Mouse (Mus musculus) neural tube, embryonic 13.5 days (tissue): ENCODE results near the gene 2810408A11Rik. TPM values are rescaled to one million over a fixed set of nuclear protein-coding genes. Genes with fewer than 3 reads are reported as not detected.
A peak's percentile ranks its signal among the peaks of the same experiment; 100 is the strongest.

Source experiments
- ATAC-seq: fragments of 200-750 bp; cut with Nextera tagmentation; 2 replicates; pipeline ENCODE4 v1.8.0; 2017; ENCODE audit warnings: low read depth, mild to moderate bottlenecking, moderate TSS enrichment, moderate library complexity
- H3K27ac ChIP-seq: fragments of 300-500 bp; sonication (generic); replicated peaks from 2 replicates; pipeline ENCODE4 v1.5.1; 2015; ENCODE audit warnings: moderate library complexity, mild to moderate bottlenecking, inconsistent platforms
- H3K27me3 ChIP-seq: fragments of 300-500 bp; sonication (generic); 2 replicates; pipeline ENCODE4 v1.6.1; 2015; ENCODE audit warnings: mild to moderate bottlenecking, inconsistent platforms
- H3K36me3 ChIP-seq: fragments of 300-500 bp; sonication (generic); 2 replicates; pipeline ENCODE4 v1.6.1; 2015; ENCODE audit warnings: mild to moderate bottlenecking, inconsistent platforms
- H3K4me1 ChIP-seq: fragments of 300-500 bp; sonication (generic); replicated peaks from 2 replicates; pipeline ENCODE4 v1.6.1; 2015; ENCODE audit warnings: inconsistent platforms
- H3K4me2 ChIP-seq: fragments of 300-500 bp; sonication (generic); 2 replicates; pipeline ENCODE4 v1.6.1; 2015; ENCODE audit warnings: inconsistent platforms, mild to moderate bottlenecking, moderate library complexity
- H3K4me3 ChIP-seq: fragments of 300-500 bp; sonication (generic); 2 replicates; pipeline ENCODE4 v1.5.1; 2015; ENCODE audit warnings: mild to moderate bottlenecking, inconsistent platforms
- H3K9ac ChIP-seq: fragments of 300-500 bp; sonication (generic); 2 replicates; pipeline ENCODE4 v1.6.1; 2015; ENCODE audit warnings: moderate library complexity, mild to moderate bottlenecking, inconsistent platforms
- H3K9me3 ChIP-seq: fragments of 300-500 bp; sonication (generic); 2 replicates; pipeline ENCODE4 v1.6.1; 2016; ENCODE audit warnings: inconsistent platforms
- WGBS: fragments of 180-500 bp; shearing (Covaris S2); methylation state at CpG from one replicate; pipeline ENCODE4 v1.1.7; 2015; 5-methylcytosine and 5-hydroxymethylcytosine counted together
- polyA plus RNA-seq: library from polyadenylated mRNA; unstranded; fragments of >200 nt; fragmentation: Nextera tagmentation; extraction: Ambion mirVana; gene quantifications from 2 replicates; pipeline ENCODE4 v1.2.1, GENCODE M21; 2015

2810408A11Rik gene
- 10.9 and 11.7 TPM in 2 replicates for polyA plus RNA-seq

- H3K4me2 ChIP-seq, result peak within 1 kb of the TSS; percentile 98
- peak within 1 kb of the TSS; percentile 97 for H3K9ac ChIP-seq
- WGBS, result under 1% methylated on average over 38 of the region's 38 CpGs
- peaks cover 21% of the 10 kb centered on the region for H3K36me3 ChIP-seq
- peak within 1 kb of the TSS; percentile 76 for H3K4me3 ChIP-seq
- H3K27me3 ChIP-seq, result no peaks in the 10 kb centered on the region
- no peaks in the 10 kb centered on the region for H3K9me3 ChIP-seq
- ATAC-seq, result peak; percentile 96
- H3K27ac ChIP-seq, result peak within 1 kb of the TSS; percentile 98
- peaks cover 38% of the 10 kb centered on the region for H3K4me1 ChIP-seq
These were observed at the start of gene 2810408A11Rik, which contains the start of gene Neurl4 for GRCm38 (mm10) chr11:69900471-69901405. 2810408A11Rik (minus strand) TSS chr11:69900987. Neurl4 (plus strand) TSS chr11:69901072.

DNA sequence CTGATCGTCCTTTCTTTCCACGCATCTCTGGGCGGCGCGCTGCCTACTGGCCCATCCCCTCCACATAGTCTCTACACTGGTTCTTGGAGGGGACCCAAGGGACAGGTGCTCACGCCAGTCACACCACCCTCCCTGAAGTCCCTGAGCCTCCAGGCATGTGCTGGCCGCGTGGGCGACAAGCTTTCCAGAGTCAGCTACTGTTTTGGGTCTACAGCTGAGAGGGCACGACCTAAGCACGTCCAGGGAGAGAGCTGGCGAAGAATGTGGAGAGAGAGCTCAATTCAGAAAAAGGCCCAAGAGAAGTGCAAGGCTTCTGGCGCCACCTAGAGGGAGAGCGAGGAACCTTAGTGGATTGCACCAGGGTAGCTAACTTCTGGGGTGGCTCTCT lies 48.0 kb upstream of the 2810408A11Rik start:
- 0 out of 2 replicates have a peak overlapping the region, but pooled peaks have one; percentile 20 for H3K27ac ChIP-seq
- peak; percentile 45 for ATAC-seq
- H3K4me2 ChIP-seq, result peak overlapping the region; percentile 56
- under 1% methylated on average over 14 of the region's 14 CpGs for WGBS
- H3K9ac ChIP-seq, result peak overlapping the region; percentile 10; the same call in 1 of the 2 replicates
- no peaks in the 10 kb centered on the region for H3K9me3 ChIP-seq
- H3K4me3 ChIP-seq, result peak overlapping the region; percentile 38
- peaks cover 6% of the 10 kb centered on the region for H3K27me3 ChIP-seq
- peaks cover 14% of the 10 kb centered on the region for H3K4me1 ChIP-seq
- no peaks in the 10 kb centered on the region for H3K36me3 ChIP-seq

- peak; percentile 96 for ATAC-seq
- Histone ChIP-seq H3K27ac (peak within 1 kb of the TSS; percentile 20; the same call in 1 of the 2 replicates), H3K4me2 (peak within 1 kb of the TSS; percentile 56), H3K9ac (peak within 1 kb of the TSS; percentile 43), H3K9me3 (no peaks in the 10 kb centered on the region), H3K4me3 (peak within 1 kb of the TSS; percentile 38), H3K36me3 (no peaks in the 10 kb centered on the region), H3K27me3 (peaks cover 6% of the 10 kb centered on the region), H3K4me1 (peaks cover 14% of the 10 kb centered on the region)
- under 1% methylated on average over 34 of the region's 34 CpGs for WGBS
These were observed 47.4 kb upstream of the 2810408A11Rik start, which contains the start of gene Slc2a4 for GRCm38 (mm10) chr11:69948066-69948762. Slc2a4 (minus strand) TSS chr11:69948188.

DNA sequence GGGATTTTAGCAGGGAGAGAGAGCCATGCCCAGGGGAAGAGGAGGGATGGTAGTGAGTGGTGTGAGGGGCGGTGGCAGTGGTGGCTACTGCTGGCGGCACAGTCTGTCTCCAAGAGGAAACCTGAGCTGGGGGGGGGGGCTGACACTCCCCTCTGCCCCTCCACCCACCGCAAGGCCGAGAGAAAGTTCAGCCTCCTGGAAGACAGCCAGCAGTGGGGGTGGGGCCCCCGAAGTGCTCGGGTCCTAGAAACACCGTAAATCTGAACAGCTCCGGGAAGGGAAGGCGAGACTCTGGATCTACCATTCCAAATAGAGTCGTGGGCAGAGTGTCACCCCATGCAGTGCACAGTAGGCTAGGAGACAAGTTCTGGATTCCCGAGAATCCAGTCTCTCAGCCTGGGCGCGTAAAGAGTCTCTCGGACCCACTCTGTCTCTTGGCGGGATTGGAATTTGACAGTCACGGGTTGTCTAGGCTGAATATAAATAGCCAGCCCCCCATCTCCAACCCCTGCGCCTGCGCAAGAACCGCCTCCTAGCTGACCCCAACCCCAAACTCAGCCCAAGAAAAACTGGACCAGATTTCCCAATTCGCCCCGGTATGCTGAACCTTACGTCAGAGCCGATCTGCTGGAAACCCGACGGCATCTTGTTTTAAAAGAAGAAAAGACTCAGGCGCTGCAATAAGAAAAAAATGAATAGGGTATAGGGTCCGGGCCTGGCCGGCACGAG lies 46.7 kb upstream of the 2810408A11Rik start:
- H3K4me1 ChIP-seq, result peaks cover 14% of the 10 kb centered on the region
- H3K4me3 ChIP-seq, result peak overlapping the region; percentile 38
- WGBS, result 5% methylated on average over 29 of the region's 29 CpGs
- H3K27me3 ChIP-seq, result peaks cover 6% of the 10 kb centered on the region
- H3K27ac ChIP-seq, result peak overlapping the region; percentile 20; the same call in 1 of the 2 replicates
- peak; percentile 62 for ATAC-seq
- H3K36me3 ChIP-seq, result no peaks in the 10 kb centered on the region
- peak overlapping the region; percentile 43 for H3K9ac ChIP-seq
- H3K9me3 ChIP-seq, result no peaks in the 10 kb centered on the region
- peak overlapping the region; percentile 56 for H3K4me2 ChIP-seq

DNA sequence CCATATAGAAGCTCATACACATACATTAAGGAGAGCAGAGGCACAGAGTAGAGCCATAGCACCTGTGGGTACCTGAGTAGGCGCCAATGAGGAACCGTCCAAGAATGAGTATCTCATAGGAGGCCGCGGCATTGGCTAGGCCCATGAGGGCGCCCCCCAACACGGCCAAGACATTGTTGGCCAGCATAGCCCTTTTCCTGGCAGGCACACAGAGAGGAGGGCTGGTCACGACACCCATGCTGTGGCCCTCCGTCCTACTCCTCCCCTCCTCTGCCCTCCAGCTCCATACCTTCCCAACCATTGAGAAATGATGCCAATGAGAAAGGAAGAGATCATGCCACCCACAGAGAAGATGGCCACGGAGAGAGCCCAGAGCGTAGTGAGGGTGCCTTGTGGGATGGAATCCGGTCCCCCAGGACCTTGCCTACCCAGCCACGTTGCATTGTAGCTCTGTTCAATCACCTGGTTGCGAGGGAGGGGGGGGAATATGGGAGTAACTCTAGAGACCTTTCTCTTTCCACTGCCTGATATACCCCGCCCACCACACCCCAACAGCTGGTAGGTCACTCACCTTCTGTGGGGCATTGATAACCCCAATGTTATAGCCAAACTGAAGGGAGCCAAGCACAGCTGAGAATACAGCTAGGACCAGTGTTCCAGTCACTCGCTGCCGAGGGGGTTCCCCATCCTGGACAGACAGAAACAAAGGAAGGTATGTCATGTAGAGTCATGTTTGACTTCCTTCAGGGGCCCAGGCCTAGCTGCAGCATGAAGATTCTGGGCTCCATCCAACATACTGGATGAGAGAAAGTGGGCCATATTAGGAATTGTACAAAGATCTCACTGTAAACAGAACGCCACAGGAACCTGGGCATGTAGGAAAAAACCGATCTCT lies 45.5 kb upstream of the 2810408A11Rik start:
- WGBS, result 91% methylated on average over 18 of the region's 18 CpGs
- peaks cover 14% of the 10 kb centered on the region for H3K4me1 ChIP-seq

DNA sequence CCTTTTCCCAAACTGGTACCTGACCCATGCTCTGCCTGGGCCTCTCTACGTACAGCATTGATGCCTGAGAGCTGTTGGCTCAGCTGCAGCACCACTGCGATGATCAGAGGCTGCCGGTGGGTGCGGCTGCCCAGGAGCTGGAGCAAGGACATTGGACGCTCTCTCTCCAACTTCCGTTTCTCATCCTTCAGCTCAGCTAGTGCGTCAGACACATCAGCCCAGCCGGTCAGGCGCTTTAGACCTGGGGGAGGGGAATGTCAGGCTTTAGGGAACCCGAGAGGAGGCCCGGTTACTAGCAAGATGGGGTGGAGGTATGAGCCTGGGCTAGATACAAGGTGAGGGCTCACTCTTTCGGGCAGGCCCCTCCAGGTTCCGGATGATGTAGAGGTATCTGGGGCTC lies 44.4 kb upstream of the 2810408A11Rik start:
- 83% methylated on average over 13 of the region's 13 CpGs for WGBS
- no peak for ATAC-seq

More for the DNA sequence above, 45.5 kb upstream of the 2810408A11Rik start:
- peak overlapping the region; percentile 56; the same call in 1 of the 2 replicates for H3K4me2 ChIP-seq
- H3K36me3 ChIP-seq, result no peaks in the 10 kb centered on the region
- no peak for ATAC-seq
- no peak overlapping the region for H3K4me3 ChIP-seq
- no peak overlapping the region for H3K9ac ChIP-seq
- no peak overlapping the region for H3K27ac ChIP-seq
- peaks cover 3% of the 10 kb centered on the region; the same call in 1 of the 2 replicates for H3K27me3 ChIP-seq
- no peaks in the 10 kb centered on the region for H3K9me3 ChIP-seq

GRCm38 (mm10) chr11:69940962-69941361 lies 40.2 kb upstream of the 2810408A11Rik start:
- Histone ChIP-seq H3K27ac (no peak overlapping the region), H3K27me3 (peaks cover 39% of the 10 kb centered on the region), H3K9me3 (no peaks in the 10 kb centered on the region), H3K9ac (no peak overlapping the region), H3K4me3 (no peak overlapping the region), H3K36me3 (no peaks in the 10 kb centered on the region), H3K4me2 (no peak overlapping the region), H3K4me1 (peaks cover 16% of the 10 kb centered on the region)
- ATAC-seq, result no peak
- 63% methylated on average over 4 of the region's 4 CpGs for WGBS

More for the DNA sequence above, 44.4 kb upstream of the 2810408A11Rik start:
- no peak overlapping the region for H3K4me3 ChIP-seq
- no peaks in the 10 kb centered on the region for H3K36me3 ChIP-seq
- no peaks in the 10 kb centered on the region for H3K27me3 ChIP-seq
- no peak overlapping the region for H3K27ac ChIP-seq
- no peaks in the 10 kb centered on the region for H3K9me3 ChIP-seq
- H3K4me2 ChIP-seq, result no peak overlapping the region
- H3K4me1 ChIP-seq, result peaks cover 17% of the 10 kb centered on the region
- no peak overlapping the region for H3K9ac ChIP-seq

DNA sequence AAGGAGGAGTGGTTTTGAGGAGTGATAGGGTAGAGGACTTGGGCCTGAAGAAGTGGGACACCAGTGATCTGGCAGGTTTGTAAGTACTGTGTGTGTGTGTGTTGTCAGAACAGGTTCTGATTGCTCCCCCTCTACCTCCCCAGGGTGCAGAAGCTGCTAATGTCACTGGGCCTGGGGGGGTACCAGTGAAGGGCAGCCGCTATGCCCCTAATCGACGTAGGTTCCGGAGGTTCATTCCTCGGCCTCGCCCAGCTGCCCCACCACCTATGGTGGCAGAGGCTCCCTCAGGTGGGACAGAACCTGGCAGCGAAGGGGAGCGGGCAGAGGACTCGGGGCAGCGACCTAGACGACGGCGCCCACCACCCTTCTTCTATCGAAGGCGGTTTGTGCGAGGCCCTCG lies 38.9 kb upstream of the 2810408A11Rik start:
- no peak overlapping the region for H3K4me2 ChIP-seq
- H3K36me3 ChIP-seq, result no peaks in the 10 kb centered on the region
- H3K9ac ChIP-seq, result no peak overlapping the region
- peaks cover 23% of the 10 kb centered on the region for H3K4me1 ChIP-seq
- WGBS, result 95% methylated on average over 17 of the region's 17 CpGs
- peaks cover 45% of the 10 kb centered on the region for H3K27me3 ChIP-seq
- no peaks in the 10 kb centered on the region for H3K9me3 ChIP-seq
- no peak for ATAC-seq
- H3K27ac ChIP-seq, result no peak overlapping the region
- no peak overlapping the region for H3K4me3 ChIP-seq

DNA sequence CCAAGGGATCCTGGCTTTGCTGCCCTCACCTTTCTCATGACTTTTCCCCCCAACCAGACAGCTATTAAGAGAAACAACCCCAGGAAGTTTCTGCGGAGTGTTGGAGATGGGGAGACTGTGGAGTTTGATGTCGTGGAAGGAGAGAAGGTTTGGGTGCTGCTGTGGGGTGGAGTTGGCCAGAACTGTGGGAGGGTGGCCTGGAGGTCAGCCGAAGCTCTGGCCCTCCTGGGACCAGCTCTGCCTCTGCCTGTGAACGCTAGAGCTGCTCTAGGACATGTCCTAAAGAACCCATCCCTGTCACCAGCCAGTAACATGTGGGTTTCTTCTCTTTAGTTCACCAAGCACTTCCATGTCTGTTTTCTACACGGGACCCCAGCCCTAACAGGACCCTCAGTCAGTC lies 38.4 kb upstream of the 2810408A11Rik start:
- Histone ChIP-seq H3K9ac (no peak overlapping the region), H3K4me3 (no peak overlapping the region), H3K27ac (no peak overlapping the region), H3K27me3 (peaks cover 50% of the 10 kb centered on the region), H3K4me2 (no peak overlapping the region), H3K4me1 (peaks cover 26% of the 10 kb centered on the region), H3K9me3 (no peaks in the 10 kb centered on the region), H3K36me3 (no peaks in the 10 kb centered on the region)
- 60% methylated on average over 5 of the region's 5 CpGs for WGBS
- ATAC-seq, result no peak

DNA sequence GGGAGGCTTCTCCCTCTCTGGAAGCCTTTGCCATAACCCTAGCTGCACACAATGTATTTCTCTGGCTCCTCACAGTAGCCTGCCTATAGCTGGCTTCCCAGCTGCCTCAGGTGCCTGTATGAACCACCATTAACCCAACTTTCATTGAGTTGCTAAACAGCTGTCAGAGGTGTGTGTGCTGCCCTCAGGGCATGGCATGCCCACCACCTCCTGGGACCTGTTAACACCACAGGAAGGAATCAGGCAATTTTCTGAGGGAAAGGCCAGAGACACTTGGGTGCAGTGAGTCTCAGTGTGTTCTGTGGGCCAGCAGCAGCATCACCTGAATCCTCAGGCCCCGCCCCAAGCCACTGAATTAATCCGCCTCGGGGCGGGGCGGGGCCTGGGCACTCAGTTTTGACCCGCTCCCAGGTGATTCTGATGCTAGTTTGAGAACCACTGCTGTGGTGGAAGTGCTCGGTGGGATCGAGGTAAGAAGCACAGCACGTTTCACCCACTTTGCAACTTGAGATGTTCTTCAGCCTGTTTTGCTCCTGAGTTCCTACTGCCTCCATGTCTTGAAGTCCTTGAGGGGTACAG lies 37.7 kb upstream of the 2810408A11Rik start:
- Histone ChIP-seq H3K4me1 (peaks cover 26% of the 10 kb centered on the region), H3K36me3 (no peaks in the 10 kb centered on the region), H3K27ac (no peak overlapping the region), H3K27me3 (peaks cover 50% of the 10 kb centered on the region), H3K9ac (no peak overlapping the region), H3K9me3 (no peaks in the 10 kb centered on the region), H3K4me3 (no peak overlapping the region), H3K4me2 (no peak overlapping the region)
- no peak for ATAC-seq
- WGBS, result 32% methylated on average over 9 of the region's 9 CpGs
